Mouse (Mus musculus) c-Kit-negative CD71-positive TER-119-positive erythroid progenitor cells, embryonic 14.5 days (primary cell): ENCODE measurements around the gene Ptk6.

Experiments
- DNase-seq: peaks from one replicate; pipeline ENCODE4 v3.0.0-alpha.2; 2013; ENCODE audit warnings: low read depth, low spot score

Ptk6 gene

GRCm38 (mm10) chr2:181166469-181166868 lies 36.1 kb downstream of the Ptk6 start:
- DNase-seq: no peak

- no peak for DNase-seq
Measured at GRCm38 (mm10) chr2:181160821-181161220, 41.8 kb downstream of the Ptk6 start.

GRCm38 (mm10) chr2:181159771-181160170 lies 42.8 kb downstream of the Ptk6 start:
- DNase-seq: no peak

GRCm38 (mm10) chr2:181159091-181159514 lies 43.5 kb downstream of the Ptk6 start:
- no peak for DNase-seq

GRCm38 (mm10) chr2:181158471-181158870 lies 44.1 kb downstream of the Ptk6 start:
- DNase-seq: no peak

GRCm38 (mm10) chr2:181157716-181158302 lies 44.8 kb downstream of the Ptk6 start:
- DNase-seq: no peak

- DNase-seq: no peak
Measured at GRCm38 (mm10) chr2:181157180-181157579, 45.4 kb downstream of the Ptk6 start.

- DNase-seq: no peak
Measured at GRCm38 (mm10) chr2:181156248-181157121, 46.1 kb downstream of the Ptk6 start, which contains the start of gene Eef1a2. Gene Eef1a2 (minus strand): TSS chr2:181157014.

- DNase-seq: no peak
Measured at GRCm38 (mm10) chr2:181155801-181156200, 46.8 kb downstream of the Ptk6 start.

GRCm38 (mm10) chr2:181154831-181155415 lies 47.7 kb downstream of the Ptk6 start:
- DNase-seq: no peak

GRCm38 (mm10) chr2:181154361-181154760 lies 48.2 kb downstream of the Ptk6 start:
- no peak for DNase-seq

GRCm38 (mm10) chr2:181153837-181154236 lies 48.8 kb downstream of the Ptk6 start:
- DNase-seq: no peak

GRCm38 (mm10) chr2:181153131-181153530 lies 49.5 kb downstream of the Ptk6 start:
- DNase-seq: no peak

GRCm38 (mm10) chr2:181152701-181153100 lies 49.9 kb downstream of the Ptk6 start:
- no peak for DNase-seq

- DNase-seq: no peak
Measured at GRCm38 (mm10) chr2:181150281-181150680, 52.3 kb downstream of the Ptk6 start.

GRCm38 (mm10) chr2:181148318-181148955 lies 54.2 kb downstream of the Ptk6 start:
- no peak for DNase-seq

- DNase-seq: no peak
Measured at GRCm38 (mm10) chr2:181147546-181148317, 54.9 kb downstream of the Ptk6 start.

- no peak for DNase-seq
Measured at GRCm38 (mm10) chr2:181146976-181147545, 55.5 kb downstream of the Ptk6 start.

GRCm38 (mm10) chr2:181144675-181145074 lies 57.9 kb downstream of the Ptk6 start:
- DNase-seq: no peak
